Mouse (Mus musculus) kidney, embryonic 16.5 days (tissue): ENCODE results near the gene Morc4. TPM values are rescaled to one million over a fixed set of nuclear protein-coding genes. Genes with fewer than 3 reads are reported as not detected.
A peak's percentile ranks its signal among the peaks of the same experiment; 100 is the strongest.

ENCODE experiments used
- ATAC-seq: fragments of 200-750 bp; cut with Nextera tagmentation; 2 replicates; pipeline ENCODE4 v1.8.0; 2017; ENCODE audit warnings: moderate TSS enrichment; ENCODE audit not compliant: low FRiP score, low TSS enrichment
- H3K27ac ChIP-seq: fragments of 300-500 bp; sonication (generic); 2 replicates; pipeline ENCODE4 v1.5.1; 2014; ENCODE audit warnings: low read length
- H3K27me3 ChIP-seq: fragments of 300-500 bp; sonication (generic); 2 replicates; pipeline ENCODE4 v1.6.1; 2014; ENCODE audit warnings: low read length, control low read depth, mixed read lengths; ENCODE audit not compliant: insufficient read depth
- H3K36me3 ChIP-seq: fragments of 300-500 bp; sonication (generic); 2 replicates; pipeline ENCODE4 v1.6.1; 2014; ENCODE audit warnings: low read length, control low read depth, mixed read lengths; ENCODE audit not compliant: insufficient read depth
- H3K4me1 ChIP-seq: fragments of 300-500 bp; sonication (generic); 2 replicates; pipeline ENCODE4 v1.6.1; 2014; ENCODE audit warnings: low read length, control low read depth, mixed read lengths; ENCODE audit not compliant: insufficient read depth
- H3K4me2 ChIP-seq: fragments of 300-500 bp; sonication (generic); replicated peaks from 2 replicates; pipeline ENCODE4 v1.6.1; 2014; ENCODE audit warnings: low read depth, low read length
- H3K4me3 ChIP-seq: fragments of 300-500 bp; sonication (generic); 2 replicates; pipeline ENCODE4 v1.5.1; 2014; ENCODE audit warnings: mild to moderate bottlenecking, low read length
- H3K9ac ChIP-seq: fragments of 300-500 bp; sonication (generic); replicated peaks from 2 replicates; pipeline ENCODE4 v1.6.1; 2014; ENCODE audit warnings: low read length
- H3K9me3 ChIP-seq: fragments of 300-500 bp; sonication (generic); 2 replicates; pipeline ENCODE4 v1.6.1; 2016; ENCODE audit warnings: low read length, control low read depth
- WGBS: fragments of 180-500 bp; shearing (Covaris S2); extraction: QIAGEN DNeasy Blood & Tissue Kit; methylation state at CpG from one replicate; pipeline ENCODE4 v1.1.7; 2014; 5-methylcytosine and 5-hydroxymethylcytosine counted together
- polyA plus RNA-seq: library from polyadenylated mRNA; unstranded; fragments of >200 nt; fragmentation: Nextera tagmentation; extraction: Ambion mirVana; gene quantifications from 2 replicates; pipeline ENCODE4 v1.2.1, GENCODE M21; 2015

Gene Morc4
- polyA plus RNA-seq, 1 experiment from 2014 or later: 11.1 TPM

GRCm38 (mm10) chrX:139808501-139808900 lies 63.0 kb downstream of the Morc4 start:
- Histone ChIP-seq H3K4me2 (0 out of 2 replicates have a peak overlapping the region, but pooled peaks have one; percentile 4), H3K9me3 (no peaks in the 10 kb centered on the region), H3K27me3 (peaks cover 15% of the 10 kb centered on the region; the same call in 1 of the 2 replicates), H3K9ac (no peak overlapping the region), H3K4me3 (peak overlapping the region; percentile 8; the same call in 1 of the 2 replicates), H3K4me1 (no peaks in the 10 kb centered on the region), H3K36me3 (no peaks in the 10 kb centered on the region), H3K27ac (peak overlapping the region; percentile 8; the same call in 1 of the 2 replicates)
- no peak for ATAC-seq
- 93% methylated on average over 10 of the region's 10 CpGs for WGBS

DNA sequence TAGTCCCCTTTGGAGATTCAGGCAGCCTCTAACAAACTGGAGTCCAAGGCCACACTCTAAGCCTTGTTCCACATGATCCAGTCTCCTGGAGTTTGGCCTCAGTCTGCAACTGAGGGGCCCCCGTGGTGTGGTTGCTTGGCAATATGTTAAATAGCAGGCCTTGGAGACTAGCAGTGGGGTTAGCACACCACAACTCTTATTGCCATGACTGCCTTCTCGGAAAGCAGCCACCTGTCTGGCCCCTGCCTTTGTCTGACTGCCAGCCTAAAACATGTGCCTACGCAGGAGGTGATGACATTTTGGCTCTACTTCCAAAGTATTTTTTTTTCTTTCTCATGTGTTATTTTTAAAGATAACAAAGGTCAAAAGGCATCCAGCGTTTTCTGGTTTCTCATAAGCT lies 63.4 kb downstream of the Morc4 start:
- Histone ChIP-seq H3K9me3 (no peaks in the 10 kb centered on the region), H3K27ac (peak overlapping the region; percentile 69), H3K4me3 (no peak overlapping the region), H3K9ac (no peak overlapping the region), H3K4me1 (no peaks in the 10 kb centered on the region), H3K4me2 (no peak overlapping the region), H3K36me3 (no peaks in the 10 kb centered on the region), H3K27me3 (peaks cover 15% of the 10 kb centered on the region; the same call in 1 of the 2 replicates)
- WGBS: 52% methylated on average over 4 of the region's 4 CpGs
- peak; percentile 74 for ATAC-seq

DNA sequence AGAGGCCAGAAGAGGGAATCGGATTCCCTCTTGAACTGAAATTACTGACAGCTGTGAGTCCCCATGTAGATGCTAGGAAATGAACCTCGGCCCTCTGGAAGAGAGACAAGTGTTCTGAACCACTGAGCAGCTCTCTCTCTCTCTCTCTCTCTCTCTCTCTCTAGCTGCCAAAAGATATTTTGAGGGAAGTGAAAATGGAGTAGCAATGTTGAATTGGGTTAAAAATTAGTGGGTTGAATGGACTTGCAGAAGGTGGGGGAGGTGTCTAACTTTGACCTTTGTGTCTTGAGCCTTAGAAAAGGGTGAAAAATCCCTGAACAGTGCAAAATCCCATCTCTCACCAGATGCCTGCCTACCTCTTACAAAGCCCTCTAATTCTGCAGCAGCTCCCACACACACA lies 64.1 kb downstream of the Morc4 start:
- Histone ChIP-seq H3K27ac (peak overlapping the region; percentile 69), H3K9ac (no peak overlapping the region), H3K4me3 (no peak overlapping the region), H3K4me2 (no peak overlapping the region), H3K27me3 (peaks cover 15% of the 10 kb centered on the region; the same call in 1 of the 2 replicates), H3K9me3 (no peaks in the 10 kb centered on the region), H3K36me3 (no peaks in the 10 kb centered on the region), H3K4me1 (no peaks in the 10 kb centered on the region)
- ATAC-seq: no peak
- WGBS: 76% methylated on average over 2 of the region's 2 CpGs

- Histone ChIP-seq H3K4me1 (no peaks in the 10 kb centered on the region), H3K4me3 (no peak overlapping the region), H3K4me2 (no peak overlapping the region), H3K36me3 (no peaks in the 10 kb centered on the region), H3K9ac (no peak overlapping the region), H3K9me3 (no peaks in the 10 kb centered on the region), H3K27ac (no peak overlapping the region), H3K27me3 (peaks cover 18% of the 10 kb centered on the region)
- peak; percentile 64 for ATAC-seq
- 71% methylated on average over 4 of the region's 4 CpGs for WGBS
These were observed 65.6 kb downstream of the Morc4 start for GRCm38 (mm10) chrX:139805918-139806317.

DNA sequence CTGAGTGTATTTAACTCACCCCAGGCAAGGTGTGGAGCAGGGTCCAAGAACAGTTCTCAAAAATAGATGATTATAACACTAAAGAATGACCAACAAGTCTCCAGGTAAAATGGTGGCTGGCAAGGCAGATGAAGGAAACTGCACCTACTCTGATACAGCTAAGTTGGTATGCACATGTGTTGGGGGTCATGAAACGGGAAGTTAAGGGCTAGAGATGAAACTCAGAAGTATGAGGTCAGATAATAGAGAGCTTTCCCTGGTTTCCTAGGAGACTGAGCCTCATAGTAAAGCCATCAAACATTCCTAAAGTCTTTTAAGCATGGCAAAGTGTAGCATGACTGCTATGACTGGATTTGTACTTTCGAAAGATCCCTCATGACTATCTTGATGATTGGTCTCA lies 68.4 kb downstream of the Morc4 start:
- no peaks in the 10 kb centered on the region for H3K36me3 ChIP-seq
- H3K27me3 ChIP-seq: peaks cover 8% of the 10 kb centered on the region
- no peaks in the 10 kb centered on the region for H3K9me3 ChIP-seq
- no peak overlapping the region for H3K9ac ChIP-seq
- no peak overlapping the region for H3K4me3 ChIP-seq
- no peak overlapping the region for H3K27ac ChIP-seq
- H3K4me2 ChIP-seq: no peak overlapping the region
- ATAC-seq: no peak
- WGBS: 73% methylated on average over 2 of the region's 2 CpGs
- no peaks in the 10 kb centered on the region for H3K4me1 ChIP-seq

DNA sequence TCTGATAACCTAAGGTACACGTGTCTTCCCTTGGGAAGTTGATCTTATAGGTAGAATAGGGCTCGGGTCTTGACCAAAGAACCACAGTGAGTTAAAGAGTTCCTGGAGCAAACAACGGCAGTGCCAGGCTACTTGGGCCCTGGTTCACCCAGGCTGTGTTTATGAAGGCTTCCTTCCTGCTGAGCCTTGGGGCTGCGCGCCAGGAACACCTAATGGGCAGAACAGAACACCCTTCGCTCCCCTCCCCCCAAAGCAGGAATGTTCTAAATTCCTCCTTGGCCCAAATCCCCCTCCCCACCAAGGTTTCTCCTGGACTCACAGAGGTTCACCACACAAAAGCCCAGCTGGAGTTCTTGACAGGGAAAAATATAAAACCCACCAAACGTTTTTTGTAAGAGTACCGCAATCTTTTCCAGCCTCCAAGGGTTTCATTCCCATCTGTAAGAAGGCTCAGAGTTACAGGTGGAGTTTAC lies 71.0 kb downstream of the Morc4 start, which contains the start of gene Cldn2:
Gene Cldn2, plus strand, starts transcription at position 423 of the 473 bp plus-strand sequence.
- Histone ChIP-seq H3K4me3 (no peak within 1 kb of the TSS), H3K27me3 (peaks cover 12% of the 10 kb centered on the region), H3K4me2 (no peak within 1 kb of the TSS), H3K4me1 (no peaks in the 10 kb centered on the region), H3K27ac (no peak within 1 kb of the TSS), H3K9ac (no peak within 1 kb of the TSS), H3K9me3 (no peaks in the 10 kb centered on the region), H3K36me3 (no peaks in the 10 kb centered on the region)
- WGBS: 70% methylated on average over 8 of the region's 8 CpGs
- no peak for ATAC-seq

DNA sequence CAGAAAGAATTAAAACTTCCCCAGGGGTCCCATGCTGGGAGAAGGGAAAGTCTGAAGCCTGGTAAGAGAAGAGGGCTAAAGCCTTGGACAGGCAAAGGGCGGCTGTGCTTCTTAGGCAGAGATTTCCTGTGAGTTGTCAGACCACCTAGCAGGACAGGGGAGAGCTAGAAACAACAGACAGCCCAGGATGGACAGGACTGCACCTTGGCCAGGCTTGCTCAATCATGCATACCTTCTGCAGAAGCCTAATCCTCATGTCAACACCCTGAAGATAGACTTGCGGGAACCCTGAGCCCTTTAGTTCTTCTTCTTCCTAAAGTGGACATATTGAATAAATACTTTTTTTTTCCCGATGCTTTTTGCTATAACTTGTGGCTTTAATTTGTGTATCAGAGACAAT lies 71.5 kb downstream of the Morc4 start:
- peak; percentile 78 for ATAC-seq
- peaks cover 14% of the 10 kb centered on the region for H3K27me3 ChIP-seq
- no peak overlapping the region for H3K27ac ChIP-seq
- no peak overlapping the region for H3K4me3 ChIP-seq
- H3K4me1 ChIP-seq: no peaks in the 10 kb centered on the region
- H3K4me2 ChIP-seq: no peak overlapping the region
- no peak overlapping the region for H3K9ac ChIP-seq
- no peaks in the 10 kb centered on the region for H3K36me3 ChIP-seq
- no peaks in the 10 kb centered on the region for H3K9me3 ChIP-seq
- WGBS: 78% methylated on average over 3 of the region's 3 CpGs

DNA sequence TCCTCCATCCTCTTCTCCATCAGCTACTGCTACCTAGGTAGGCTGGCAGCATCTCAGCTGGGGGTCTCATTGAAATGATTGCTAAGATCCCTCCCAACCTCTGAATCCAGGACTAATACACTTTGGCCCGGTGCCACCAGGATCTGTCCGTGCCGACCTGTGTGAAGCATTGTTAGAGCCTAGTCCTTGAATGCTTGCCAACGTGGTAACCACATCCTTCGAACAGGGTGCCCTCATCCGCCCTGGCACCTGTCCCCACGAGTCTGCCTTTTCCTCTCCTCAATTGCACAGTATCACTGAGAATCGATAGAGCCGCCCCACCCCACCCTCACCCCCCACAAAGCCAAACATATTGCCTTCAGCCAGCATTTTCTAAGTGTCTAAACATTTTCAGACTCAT lies 73.6 kb downstream of the Morc4 start:
- H3K27ac ChIP-seq: no peak overlapping the region
- H3K36me3 ChIP-seq: no peaks in the 10 kb centered on the region
- H3K9ac ChIP-seq: no peak overlapping the region
- H3K4me1 ChIP-seq: no peaks in the 10 kb centered on the region
- H3K27me3 ChIP-seq: peaks cover 16% of the 10 kb centered on the region
- 73% methylated on average over 9 of the region's 9 CpGs for WGBS
- H3K4me3 ChIP-seq: no peak overlapping the region
- H3K9me3 ChIP-seq: no peaks in the 10 kb centered on the region
- no peak overlapping the region for H3K4me2 ChIP-seq
- ATAC-seq: 0 out of 2 replicates have a peak, but pooled peaks have one; percentile 12

DNA sequence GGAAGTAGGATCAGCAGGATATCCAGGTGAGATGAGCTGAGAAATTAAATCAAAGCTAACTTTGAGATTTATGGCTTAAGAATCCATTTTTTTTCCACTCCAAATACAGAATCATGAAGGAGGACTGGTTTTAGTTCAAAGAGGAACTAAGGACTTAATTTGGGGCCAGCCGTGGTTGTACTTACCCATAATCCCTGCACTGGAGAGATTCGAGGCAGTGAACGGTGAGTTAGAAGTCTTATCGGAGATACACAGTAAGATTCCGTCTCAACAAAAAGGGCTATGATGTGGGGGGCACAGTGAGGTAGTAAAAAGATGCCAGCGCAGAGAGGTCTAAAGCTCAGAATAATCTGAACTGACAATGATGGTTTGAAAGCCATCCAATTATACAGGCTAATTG lies 75.4 kb downstream of the Morc4 start:
- Histone ChIP-seq H3K27ac (no peak overlapping the region), H3K36me3 (no peaks in the 10 kb centered on the region), H3K4me2 (no peak overlapping the region), H3K9me3 (no peaks in the 10 kb centered on the region), H3K27me3 (peaks cover 13% of the 10 kb centered on the region), H3K4me3 (no peak overlapping the region), H3K9ac (no peak overlapping the region), H3K4me1 (no peaks in the 10 kb centered on the region)
- ATAC-seq: no peak
- WGBS: 92% methylated on average over 6 of the region's 6 CpGs

DNA sequence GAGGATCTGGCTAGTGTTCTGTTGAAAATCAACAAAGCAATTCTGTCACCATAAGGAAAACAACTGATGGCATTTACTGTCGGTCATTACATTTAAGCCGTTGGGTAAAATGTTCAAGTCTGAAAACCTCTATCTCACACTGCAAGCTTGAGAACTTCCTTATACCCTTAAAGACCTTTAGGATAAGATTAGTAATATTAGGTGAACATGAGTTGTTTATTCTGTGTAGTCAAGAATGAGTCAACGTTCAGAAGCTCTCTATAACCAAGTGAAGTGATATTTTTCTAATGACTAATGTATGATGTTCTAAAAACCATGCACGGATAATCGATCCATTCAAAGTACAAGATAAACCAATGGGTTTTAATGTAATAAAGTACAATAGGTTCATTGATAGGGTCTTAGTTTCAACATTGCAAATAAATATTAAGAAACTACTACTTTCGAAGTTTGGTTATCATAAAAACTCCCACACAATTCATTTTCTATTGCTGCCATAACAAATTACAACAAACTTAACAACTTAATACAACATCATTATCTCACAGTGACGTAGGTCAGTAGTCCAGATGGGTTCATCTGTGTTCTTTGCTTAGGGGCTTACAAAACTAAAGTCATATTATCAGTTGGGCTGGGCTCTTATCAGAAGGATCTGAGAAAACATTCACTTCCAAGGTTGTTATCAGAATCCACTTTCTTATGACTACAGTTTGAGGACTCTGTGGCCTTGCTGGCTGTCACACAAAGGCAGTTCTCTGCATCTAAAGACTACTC lies 77.2 kb downstream of the Morc4 start:
- Histone ChIP-seq H3K9me3 (no peaks in the 10 kb centered on the region), H3K27ac (no peak overlapping the region), H3K9ac (no peak overlapping the region), H3K36me3 (no peaks in the 10 kb centered on the region), H3K4me3 (no peak overlapping the region), H3K4me2 (no peak overlapping the region), H3K27me3 (peaks cover 11% of the 10 kb centered on the region; the same call in 1 of the 2 replicates), H3K4me1 (no peaks in the 10 kb centered on the region)
- no peak for ATAC-seq
- 86% methylated on average over 7 of the region's 7 CpGs for WGBS
